Comparison of ENCODE assay signal across 8 mouse cellular contexts in genomic region chr3:57294742-57295525, GRCm38 (mm10). TPM values are rescaled to one million over a fixed set of nuclear protein-coding genes. Genes with fewer than 3 reads are reported as not detected.
DNase-seq lines count a peak whose midpoint lies in the region; ATAC-seq lines count a peak whose summit lies in the region.

No protein-coding gene starts in this region.

- peaks cover 7% of the 10 kb centered on the region; the same call in 1 of the 2 replicates for H3K4me1 ChIP-seq in hindbrain, embryonic 12.5 days

- no peak for ATAC-seq in hindbrain, embryonic 12.5 days (ENCODE audit: low FRiP score)

- no peaks in the 10 kb centered on the region for H3K36me3 ChIP-seq in hindbrain, embryonic 12.5 days

- H3K9me3 ChIP-seq in hindbrain, embryonic 12.5 days (replicated peaks): no peaks in the 10 kb centered on the region

- peak overlapping the region; percentile 60; the same call in 1 of the 2 replicates for H3K27ac ChIP-seq in hindbrain, embryonic 12.5 days

- H3K4me3 ChIP-seq in hindbrain, embryonic 12.5 days: no peak overlapping the region

- no peaks in the 10 kb centered on the region for H3K27me3 ChIP-seq in hindbrain, embryonic 12.5 days

- intact Hi-C loops in left cerebral cortex, postnatal 4 days (cut with DNase I): no loop called here

- no peak overlapping the region; the same call in 1 of the 2 replicates for H3K4me2 ChIP-seq in hindbrain, embryonic 12.5 days (replicated peaks)

- 76% methylated on average over 21 of the region's 21 CpGs for WGBS in hindbrain, embryonic 12.5 days

- no peak overlapping the region for H3K9ac ChIP-seq in hindbrain, embryonic 12.5 days

- peak; percentile 2 to 16 for DNase-seq in layer of hippocampus, adult 18-20 months (ENCODE audit: low spot score in 2 of 2)
- no peak for DNase-seq in layer of hippocampus, postnatal 25 days (ENCODE audit: extremely low spot score in 1 of 2, low spot score in 1 of 2)
- DNase-seq in adrenal gland, postnatal 25 days: peak; percentile 9
- DNase-seq in gastrocnemius, adult 18-20 months (ENCODE audit: low spot score): peak; percentile 43
- peak; percentile 10 for DNase-seq in left cerebral cortex, postnatal 4 days
- peak; percentile 11 for DNase-seq in ovary, postnatal 36 days (ENCODE audit: low spot score)
- DNase-seq in c-Kit-positive CD71-positive TER-119-positive erythroid progenitor cells, embryonic 14.5 days (ENCODE audit: low spot score): no peak

RNA-seq across cellular contexts. Expression of gene Tm4sf1, which starts 6.9 kb away (rescaled TPM):
- total RNA-seq in layer of hippocampus, adult 18-20 months (2021): 10 to 100 TPM; 14.3 to 14.8 TPM
- total RNA-seq in layer of hippocampus, postnatal 25 days (2021): 10 to 100 TPM; 11.0 to 12.9 TPM
- 32.1 and 44.9 TPM in 2 replicates for total RNA-seq in adrenal gland, postnatal 25 days (2021)
- 10 to 100 TPM; 10.0 to 24.2 TPM for total RNA-seq in gastrocnemius, adult 18-20 months (2021)
- polyA plus RNA-seq in hindbrain, embryonic 12.5 days (2016; fragmentation: Nextera tagmentation; extraction: Ambion mirVana): 23.3 and 24.6 TPM in 2 replicates
- 1 to 10 TPM; 8.0 to 8.6 TPM for total RNA-seq in left cerebral cortex, postnatal 4 days (2021)

Comparison
In these comparisons a context has a peak if more than half of its experiments do, and no peak if none do; other contexts are left out.
1. DNase-seq: peak in layer of hippocampus, adult 18-20 months (2 of 2), adrenal gland, postnatal 25 days (single experiment), gastrocnemius, adult 18-20 months (single experiment), left cerebral cortex, postnatal 4 days (single experiment) and ovary, postnatal 36 days (single experiment); none in layer of hippocampus, postnatal 25 days (0 of 2) and c-Kit-positive CD71-positive TER-119-positive erythroid progenitor cells, embryonic 14.5 days (single experiment).